Mouse (Mus musculus): ENCODE measurements around the gene I0C0044D17Rik. TPM values are rescaled to one million over a fixed set of nuclear protein-coding genes. Genes with fewer than 3 reads are reported as not detected.
A peak's percentile ranks its signal among the peaks of the same experiment; 100 is the strongest.

I0C0044D17Rik gene
- total and polyA plus RNA-seq, 2 experiments from 2014 or later, result not detected

- H3K36me3 ChIP-seq (replicated peaks; ENCODE audit: control insufficient read depth, insufficient read depth, low read length), result no peaks in the 10 kb centered on the region
- peaks cover 4% of the 10 kb centered on the region; the same call in 1 of the 2 replicates for H3K4me1 ChIP-seq (ENCODE audit: control insufficient read depth, insufficient read depth)
- H3K27me3 ChIP-seq (ENCODE audit: control insufficient read depth, insufficient read depth, low read length), result no peaks in the 10 kb centered on the region
- H3K9ac ChIP-seq (replicated peaks; ENCODE audit: low read depth, low read length), result no peak overlapping the region
- H3K4me3 ChIP-seq (ENCODE audit: low read depth, low read length), result no peak overlapping the region
- ATAC-seq (ENCODE audit: insufficient read depth, low read depth), result no peak
- H3K4me2 ChIP-seq (ENCODE audit: low read depth, low read length), result no peak overlapping the region
- H3K9me3 ChIP-seq (replicated peaks; ENCODE audit: control insufficient read depth, low read length), result no peaks in the 10 kb centered on the region
- H3K27ac ChIP-seq (ENCODE audit: low read depth), result no peak overlapping the region
- DNase-seq (ENCODE audit: low spot score), result no peak
- 63% methylated on average over 8 of the region's 8 CpGs for WGBS
- no peak for TF ChIP-seq EP300 (IDR thresholded peaks at IDR 0.05; ENCODE audit: low read depth)
- TF ChIP-seq CTCF (IDR thresholded peaks at IDR 0.05; ENCODE audit: low read depth), result no peak
Measured at GRCm38 (mm10) chr4:98800824-98801223, 22.8 kb downstream of the I0C0044D17Rik start.

GRCm38 (mm10) chr4:98796591-98797341 lies 26.9 kb downstream of the I0C0044D17Rik start:
- peak overlapping the region; percentile 14; the same call in 1 of the 2 replicates for H3K4me2 ChIP-seq (ENCODE audit: low read depth, low read length)
- 25% methylated on average over 11 of the region's 11 CpGs for WGBS
- no peak overlapping the region for H3K9ac ChIP-seq (replicated peaks; ENCODE audit: low read depth, low read length)
- H3K36me3 ChIP-seq (replicated peaks; ENCODE audit: control insufficient read depth, insufficient read depth, low read length), result no peaks in the 10 kb centered on the region
- DNase-seq (ENCODE audit: low spot score), result peak; percentile 67
- no peaks in the 10 kb centered on the region for H3K27me3 ChIP-seq (ENCODE audit: control insufficient read depth, insufficient read depth, low read length)
- peaks cover 4% of the 10 kb centered on the region; the same call in 1 of the 2 replicates for H3K4me1 ChIP-seq (ENCODE audit: control insufficient read depth, insufficient read depth)
- peak; percentile 77 for ATAC-seq (ENCODE audit: insufficient read depth, low read depth)
- TF ChIP-seq EP300 (IDR thresholded peaks at IDR 0.05; ENCODE audit: low read depth) (no peak), CTCF (IDR thresholded peaks at IDR 0.05; ENCODE audit: low read depth) (no peak)
- H3K27ac ChIP-seq (ENCODE audit: low read depth), result peak overlapping the region; percentile 47
- H3K9me3 ChIP-seq (replicated peaks; ENCODE audit: control insufficient read depth, low read length), result no peaks in the 10 kb centered on the region
- H3K4me3 ChIP-seq (ENCODE audit: low read depth, low read length), result no peak overlapping the region

- H3K27ac ChIP-seq (ENCODE audit: low read depth), result no peak overlapping the region
Measured at GRCm38 (mm10) chr4:98795241-98795640, 28.4 kb downstream of the I0C0044D17Rik start.

GRCm38 (mm10) chr4:98793486-98793885 lies 30.2 kb downstream of the I0C0044D17Rik start:
- Histone ChIP-seq H3K4me3 (ENCODE audit: low read depth, low read length) (no peak overlapping the region), H3K4me1 (ENCODE audit: control insufficient read depth, insufficient read depth) (peaks cover 8% of the 10 kb centered on the region; the same call in 1 of the 2 replicates), H3K9ac (replicated peaks; ENCODE audit: low read depth, low read length) (no peak overlapping the region), H3K27ac (ENCODE audit: low read depth) (no peak overlapping the region), H3K27me3 (ENCODE audit: control insufficient read depth, insufficient read depth, low read length) (no peaks in the 10 kb centered on the region), H3K4me2 (ENCODE audit: low read depth, low read length) (no peak overlapping the region), H3K36me3 (replicated peaks; ENCODE audit: control insufficient read depth, insufficient read depth, low read length) (no peaks in the 10 kb centered on the region), H3K9me3 (replicated peaks; ENCODE audit: control insufficient read depth, low read length) (no peaks in the 10 kb centered on the region)
- DNase-seq (ENCODE audit: low spot score) (no peak), ATAC-seq (ENCODE audit: insufficient read depth, low read depth) (no peak)
- TF ChIP-seq EP300 (IDR thresholded peaks at IDR 0.05; ENCODE audit: low read depth) (no peak), CTCF (IDR thresholded peaks at IDR 0.05; ENCODE audit: low read depth) (no peak)
- 90% methylated on average over 9 of the region's 9 CpGs for WGBS

More at GRCm38 (mm10) chr4:98795241-98795640, 28.4 kb downstream of the I0C0044D17Rik start:
- WGBS, result 70% methylated on average over 2 of the region's 2 CpGs
- no peaks in the 10 kb centered on the region for H3K36me3 ChIP-seq (replicated peaks; ENCODE audit: control insufficient read depth, insufficient read depth, low read length)
- no peak overlapping the region for H3K4me2 ChIP-seq (ENCODE audit: low read depth, low read length)
- ATAC-seq (ENCODE audit: insufficient read depth, low read depth) (no peak), DNase-seq (ENCODE audit: low spot score) (no peak)
- no peaks in the 10 kb centered on the region for H3K9me3 ChIP-seq (replicated peaks; ENCODE audit: control insufficient read depth, low read length)
- peaks cover 4% of the 10 kb centered on the region; the same call in 1 of the 2 replicates for H3K4me1 ChIP-seq (ENCODE audit: control insufficient read depth, insufficient read depth)
- no peak overlapping the region for H3K9ac ChIP-seq (replicated peaks; ENCODE audit: low read depth, low read length)
- H3K27me3 ChIP-seq (ENCODE audit: control insufficient read depth, insufficient read depth, low read length), result no peaks in the 10 kb centered on the region
- TF ChIP-seq CTCF (IDR thresholded peaks at IDR 0.05; ENCODE audit: low read depth) (no peak), EP300 (IDR thresholded peaks at IDR 0.05; ENCODE audit: low read depth) (no peak)
- H3K4me3 ChIP-seq (ENCODE audit: low read depth, low read length), result no peak overlapping the region

GRCm38 (mm10) chr4:98790721-98791120 lies 32.9 kb downstream of the I0C0044D17Rik start:
- Histone ChIP-seq H3K4me1 (ENCODE audit: control insufficient read depth, insufficient read depth) (0 out of 2 replicates have a peak, but pooled peaks cover 4% of the 10 kb centered on the region), H3K9me3 (replicated peaks; ENCODE audit: control insufficient read depth, low read length) (no peaks in the 10 kb centered on the region), H3K4me3 (ENCODE audit: low read depth, low read length) (no peak overlapping the region), H3K36me3 (replicated peaks; ENCODE audit: control insufficient read depth, insufficient read depth, low read length) (no peaks in the 10 kb centered on the region), H3K9ac (replicated peaks; ENCODE audit: low read depth, low read length) (no peak overlapping the region), H3K27ac (ENCODE audit: low read depth) (no peak overlapping the region), H3K27me3 (ENCODE audit: control insufficient read depth, insufficient read depth, low read length) (no peaks in the 10 kb centered on the region), H3K4me2 (ENCODE audit: low read depth, low read length) (no peak overlapping the region)
- TF ChIP-seq CTCF (IDR thresholded peaks at IDR 0.05; ENCODE audit: low read depth) (no peak), EP300 (IDR thresholded peaks at IDR 0.05; ENCODE audit: low read depth) (no peak)
- DNase-seq (ENCODE audit: low spot score) (no peak), ATAC-seq (ENCODE audit: insufficient read depth, low read depth) (no peak)
- WGBS, result 50% methylated on average over 1 of the region's 1 CpGs

All from heart, postnatal 0 days (tissue).